ENCODE assay signal across 19 mouse cellular contexts in the genomic region with DNA sequence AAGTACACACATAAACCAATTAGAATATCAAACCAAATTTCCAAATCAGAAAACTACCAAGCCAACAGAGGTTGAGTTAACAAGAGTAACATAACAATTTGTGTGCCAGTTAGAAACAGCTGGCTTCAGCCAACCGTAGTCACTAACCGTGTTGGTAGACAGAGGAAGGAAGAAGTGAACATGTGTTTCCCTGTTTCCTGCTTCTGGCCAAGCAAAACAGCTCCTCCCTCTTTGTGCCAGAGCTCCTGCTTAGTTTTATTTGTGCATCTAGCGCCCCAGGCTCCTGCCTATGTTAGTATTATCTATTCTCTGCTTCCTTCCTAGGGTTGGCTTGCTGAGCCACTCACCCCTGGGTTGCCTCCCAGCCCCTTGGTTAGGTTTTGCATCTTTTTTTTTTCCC.
DNase-seq lines count a peak whose midpoint lies in the region; ATAC-seq and TF ChIP-seq lines count a peak whose summit lies in the region.
"Had no signal": no experiment of that assay in that cellular context is flagged by ENCODE, and none has a peak within 500 bp of the region (broad histone marks: within the 10 kb centered on the region; RNA-seq: fewer than 3 reads in every experiment).

No protein-coding gene starts in this region.

- no peaks in the 10 kb centered on the region for H3K36me3 ChIP-seq in kidney, postnatal 0 days (ENCODE audit: insufficient read depth, low read length)
- no peaks in the 10 kb centered on the region for H3K36me3 ChIP-seq in heart, embryonic 13.5 days
- no peaks in the 10 kb centered on the region for H3K36me3 ChIP-seq in midbrain, postnatal 0 days (ENCODE audit: insufficient read depth, low read length)
- H3K36me3 ChIP-seq: embryonic facial prominence, embryonic 12.5 days; heart, embryonic 15.5 days; hindbrain, embryonic 15.5 days; midbrain, embryonic 12.5 days had no signal

- no peak overlapping the region for H3K4me2 ChIP-seq in kidney, postnatal 0 days (ENCODE audit: low read length)
- no peak overlapping the region for H3K4me2 ChIP-seq in heart, embryonic 13.5 days
- no peak overlapping the region for H3K4me2 ChIP-seq in midbrain, postnatal 0 days (ENCODE audit: low read depth, low read length, poor library complexity, severe bottlenecking)
- H3K4me2 ChIP-seq: embryonic facial prominence, embryonic 12.5 days; heart, embryonic 15.5 days; hindbrain, embryonic 15.5 days; midbrain, embryonic 12.5 days had no signal

- WGBS in kidney, postnatal 0 days, result 40% methylated on average over 3 of the region's 3 CpGs
- WGBS in heart, embryonic 13.5 days, result 59% methylated on average over 3 of the region's 3 CpGs
- 83% methylated on average over 3 of the region's 3 CpGs for WGBS in midbrain, postnatal 0 days

- no peak overlapping the region for H3K4me3 ChIP-seq in kidney, postnatal 0 days (replicated peaks; ENCODE audit: low read depth, low read length)
- no peak overlapping the region for H3K4me3 ChIP-seq in heart, embryonic 13.5 days
- H3K4me3 ChIP-seq in layer of hippocampus, adult 2 months, result no peak overlapping the region
- no peak overlapping the region for H3K4me3 ChIP-seq in midbrain, postnatal 0 days (ENCODE audit: low read depth, low read length)
- H3K4me3 ChIP-seq: embryonic facial prominence, embryonic 12.5 days; gastrocnemius, adult 2 months; heart, embryonic 15.5 days; hindbrain, embryonic 15.5 days; midbrain, embryonic 12.5 days had no signal

- no peak overlapping the region for H3K27ac ChIP-seq in kidney, postnatal 0 days
- H3K27ac ChIP-seq in heart, embryonic 13.5 days (replicated peaks), result 0 out of 2 replicates have a peak overlapping the region, but pooled peaks have one; percentile 5
- H3K27ac ChIP-seq in layer of hippocampus, adult 2 months, result no peak overlapping the region
- no peak overlapping the region for H3K27ac ChIP-seq in midbrain, postnatal 0 days (ENCODE audit: low read depth, low read length)
- H3K27ac ChIP-seq: embryonic facial prominence, embryonic 12.5 days; gastrocnemius, adult 2 months; heart, embryonic 15.5 days; hindbrain, embryonic 15.5 days; midbrain, embryonic 12.5 days had no signal

- no peak for TF ChIP-seq CTCF in kidney, postnatal 0 days (IDR thresholded peaks at IDR 0.05; ENCODE audit: low read depth)
- TF ChIP-seq CTCF in layer of hippocampus, adult 2 months (conservative IDR thresholded peaks at IDR 0.05), result no peak
- no peak for TF ChIP-seq CTCF in midbrain, postnatal 0 days (IDR thresholded peaks at IDR 0.05)

- H3K9me3 ChIP-seq in kidney, postnatal 0 days (replicated peaks; ENCODE audit: low read length), result no peaks in the 10 kb centered on the region
- no peaks in the 10 kb centered on the region for H3K9me3 ChIP-seq in heart, embryonic 13.5 days
- no peaks in the 10 kb centered on the region for H3K9me3 ChIP-seq in midbrain, postnatal 0 days (ENCODE audit: low read length)
- H3K9me3 ChIP-seq: embryonic facial prominence, embryonic 12.5 days; heart, embryonic 15.5 days; hindbrain, embryonic 15.5 days; midbrain, embryonic 12.5 days had no signal

- no peak for ATAC-seq in kidney, postnatal 0 days (replicated peaks; ENCODE audit: low FRiP score, low read depth)
- no peak for ATAC-seq in heart, embryonic 13.5 days (ENCODE audit: extremely low read depth, insufficient number of reproducible peaks, low FRiP score, low TSS enrichment)
- no peak for ATAC-seq in midbrain, postnatal 0 days (ENCODE audit: low FRiP score)
- ATAC-seq: forebrain, postnatal 0 days; intestine, postnatal 0 days had no signal

- H3K27me3 ChIP-seq in kidney, postnatal 0 days (ENCODE audit: insufficient read depth, low read length), result no peaks in the 10 kb centered on the region
- no peaks in the 10 kb centered on the region for H3K27me3 ChIP-seq in heart, embryonic 13.5 days (replicated peaks)
- H3K27me3 ChIP-seq in midbrain, postnatal 0 days (ENCODE audit: insufficient read depth, low read length), result no peaks in the 10 kb centered on the region
- H3K27me3 ChIP-seq: embryonic facial prominence, embryonic 12.5 days; heart, embryonic 15.5 days; hindbrain, embryonic 15.5 days; midbrain, embryonic 12.5 days had no signal

- H3K4me1 ChIP-seq in kidney, postnatal 0 days (replicated peaks; ENCODE audit: insufficient read depth, low read length), result no peaks in the 10 kb centered on the region
- peaks cover 17% of the 10 kb centered on the region for H3K4me1 ChIP-seq in heart, embryonic 13.5 days
- H3K4me1 ChIP-seq in midbrain, postnatal 0 days (ENCODE audit: insufficient read depth, low read length), result no peaks in the 10 kb centered on the region
- H3K4me1 ChIP-seq: hindbrain, embryonic 15.5 days; midbrain, embryonic 12.5 days had no signal

- H3K9ac ChIP-seq in kidney, postnatal 0 days (ENCODE audit: low read depth, low read length), result no peak overlapping the region
- H3K9ac ChIP-seq in heart, embryonic 13.5 days, result no peak overlapping the region
- no peak overlapping the region for H3K9ac ChIP-seq in midbrain, postnatal 0 days (replicated peaks; ENCODE audit: low read length, poor library complexity, severe bottlenecking)
- H3K9ac ChIP-seq: embryonic facial prominence, embryonic 12.5 days; forebrain, postnatal 0 days; heart, embryonic 15.5 days; hindbrain, embryonic 15.5 days; midbrain, embryonic 12.5 days had no signal

- peak; percentile 43 for DNase-seq in kidney, postnatal 0 days (ENCODE audit: low spot score)
- DNase-seq in kidney, adult 8-10 months, result no peak
- DNase-seq in B cell, adult 2 months, result peak; percentile 18 to 23
- DNase-seq in lung, postnatal 4 days, result peak; percentile 22 to 39
- DNase-seq in right cerebral cortex, postnatal 25 days, result no peak
- no peak for DNase-seq in layer of hippocampus, adult 2 months (ENCODE audit: low spot score in 2 of 2)
- no peak for DNase-seq in midbrain, postnatal 0 days (ENCODE audit: low spot score)
- DNase-seq: adrenal gland, adult 8-10 months; cerebellum, postnatal 25 days; forebrain, postnatal 0 days; gastrocnemius, adult 2 months; kidney, postnatal 14 days; right cerebral cortex, postnatal 14 days had no signal

Comparison
In these comparisons a context has a peak if more than half of its experiments do, and no peak if none do; other contexts are left out.
1. DNase-seq: peak in kidney, postnatal 0 days (single experiment), B cell, adult 2 months (2 of 2) and lung, postnatal 4 days (2 of 2); none in kidney, adult 8-10 months (0 of 2), right cerebral cortex, postnatal 25 days (single experiment), layer of hippocampus, adult 2 months (0 of 2) and midbrain, postnatal 0 days (single experiment).